Mouse (Mus musculus): Measurements from ENCODE around the gene Chd2. TPM values are rescaled to one million over a fixed set of nuclear protein-coding genes. Genes with fewer than 3 reads are reported as not detected.

Chd2 gene
- polyA plus RNA-seq, 1 experiment from 2014 or later, result 61.0 TPM

GRCm38 (mm10) chr7:73377307-73377706 lies 164.3 kb downstream of the Chd2 start:
- WGBS, result 15% methylated on average over 12 of the region's 12 CpGs
- Histone ChIP-seq H3K9me3 (ENCODE audit: control insufficient read depth, low read length) (no peaks in the 10 kb centered on the region), H3K27me3 (ENCODE audit: control insufficient read depth, insufficient read depth, low read length) (peaks cover 4% of the 10 kb centered on the region; the same call in 1 of the 2 replicates), H3K9ac (ENCODE audit: low read length) (peak overlapping the region; percentile 95), H3K27ac (ENCODE audit: low read depth, low read length) (no peak overlapping the region), H3K4me3 (ENCODE audit: low read depth, low read length) (peak overlapping the region; percentile 76), H3K4me1 (replicated peaks; ENCODE audit: control insufficient read depth, insufficient read depth, low read length) (peaks cover 26% of the 10 kb centered on the region), H3K36me3 (ENCODE audit: control insufficient read depth, insufficient read depth, low read length) (no peaks in the 10 kb centered on the region), H3K4me2 (ENCODE audit: low read depth, low read length, severe bottlenecking) (peak overlapping the region; percentile 88)
- DNase-seq (ENCODE audit: low spot score) (peak; percentile 62), ATAC-seq (replicated peaks; ENCODE audit: low FRiP score) (no peak)

Other genes starting within 250 kb of the Chd2 start
- 37.0 and 40.5 TPM in 2 replicates for gene Rgma, start 166.3 kb downstream of the Chd2 start, polyA plus RNA-seq (2014; fragmentation: Nextera tagmentation; extraction: Ambion mirVana)
- gene Fam174b, start 198.5 kb upstream of the Chd2 start, polyA plus RNA-seq (2014; fragmentation: Nextera tagmentation; extraction: Ambion mirVana), result 19.7 and 20.3 TPM in 2 replicates

All from forebrain, embryonic 11.5 days (tissue).